Mouse (Mus musculus): ENCODE measurements around the gene Slc16a10.

The Slc16a10 gene

GRCm38 (mm10) chr10:40149584-40150145 lies 7.6 kb upstream of the Slc16a10 start:
- no peak for DNase-seq (ENCODE audit: low spot score in 2 of 2)

- no peak for DNase-seq (ENCODE audit: low spot score in 2 of 2)
Observed at GRCm38 (mm10) chr10:40147325-40148059, 5.4 kb upstream of the Slc16a10 start.

GRCm38 (mm10) chr10:40146451-40146850 lies 4.4 kb upstream of the Slc16a10 start:
- no peak for DNase-seq (ENCODE audit: low spot score in 2 of 2)

- DNase-seq (ENCODE audit: low spot score in 2 of 2): no peak
Observed at GRCm38 (mm10) chr10:40144815-40145214, 2.8 kb upstream of the Slc16a10 start.

- no peak for DNase-seq (ENCODE audit: low spot score in 2 of 2)
Observed at GRCm38 (mm10) chr10:40141016-40141851, 824 bp downstream of the Slc16a10 start.

- DNase-seq (ENCODE audit: low spot score in 2 of 2): no peak
Observed at GRCm38 (mm10) chr10:40139646-40140045, 2.4 kb downstream of the Slc16a10 start.

GRCm38 (mm10) chr10:40135807-40136778 lies 6.0 kb downstream of the Slc16a10 start:
- DNase-seq (ENCODE audit: low spot score in 2 of 2): no peak

- no peak for DNase-seq (ENCODE audit: low spot score in 2 of 2)
Observed at GRCm38 (mm10) chr10:40134906-40135305, 7.2 kb downstream of the Slc16a10 start.

- no peak for DNase-seq (ENCODE audit: low spot score in 2 of 2)
Observed at GRCm38 (mm10) chr10:40133636-40134035, 8.4 kb downstream of the Slc16a10 start.

- no peak for DNase-seq (ENCODE audit: low spot score in 2 of 2)
Observed at GRCm38 (mm10) chr10:40131690-40132418, 10.2 kb downstream of the Slc16a10 start.

- DNase-seq (ENCODE audit: low spot score in 2 of 2): no peak
Observed at GRCm38 (mm10) chr10:40130126-40130525, 11.9 kb downstream of the Slc16a10 start.

- DNase-seq (ENCODE audit: low spot score in 2 of 2): no peak
Observed at GRCm38 (mm10) chr10:40129134-40129533, 12.9 kb downstream of the Slc16a10 start.

- no peak for DNase-seq (ENCODE audit: low spot score in 2 of 2)
Observed at GRCm38 (mm10) chr10:40128497-40128896, 13.6 kb downstream of the Slc16a10 start.

- DNase-seq (ENCODE audit: low spot score in 2 of 2): no peak
Observed at GRCm38 (mm10) chr10:40125200-40125599, 16.9 kb downstream of the Slc16a10 start.

- DNase-seq (ENCODE audit: low spot score in 2 of 2): no peak
Observed at GRCm38 (mm10) chr10:40124570-40124969, 17.5 kb downstream of the Slc16a10 start.

- no peak for DNase-seq (ENCODE audit: low spot score in 2 of 2)
Observed at GRCm38 (mm10) chr10:40124096-40124495, 18.0 kb downstream of the Slc16a10 start.

- DNase-seq (ENCODE audit: low spot score in 2 of 2): no peak
Observed at GRCm38 (mm10) chr10:40119466-40119865, 22.6 kb downstream of the Slc16a10 start.

- DNase-seq (ENCODE audit: low spot score in 2 of 2): no peak
Observed at GRCm38 (mm10) chr10:40118743-40119387, 23.2 kb downstream of the Slc16a10 start.

GRCm38 (mm10) chr10:40113517-40114085 lies 28.5 kb downstream of the Slc16a10 start:
- DNase-seq (ENCODE audit: low spot score in 2 of 2): no peak

GRCm38 (mm10) chr10:40112256-40112655 lies 29.8 kb downstream of the Slc16a10 start:
- no peak for DNase-seq (ENCODE audit: low spot score in 2 of 2)
